In genomic region chr16:57251589-57252421, GRCm38 (mm10) we compare ENCODE assay signal across 12 mouse cellular contexts. TPM values are rescaled to one million over a fixed set of nuclear protein-coding genes. Genes with fewer than 3 reads are reported as not detected.
A peak's percentile ranks its signal among the peaks of the same experiment; 100 is the strongest.
DNase-seq lines count a peak whose midpoint lies in the region; ATAC-seq lines count a peak whose summit lies in the region.
"Had no signal": no experiment of that assay in that cellular context is flagged by ENCODE, and none has a peak within 500 bp of the region (broad histone marks: within the 10 kb centered on the region; RNA-seq: fewer than 3 reads in every experiment).

No protein-coding gene starts in this region.

- H3K9ac ChIP-seq in forebrain, embryonic 16.5 days (replicated peaks; ENCODE audit: low read depth, low read length), result no peak overlapping the region
- H3K9ac ChIP-seq: embryonic facial prominence, embryonic 13.5 days; midbrain, embryonic 15.5 days had no signal

- H3K27ac ChIP-seq in forebrain, embryonic 16.5 days (ENCODE audit: low read length), result no peak overlapping the region
- H3K27ac ChIP-seq: embryonic facial prominence, embryonic 13.5 days; hindbrain, embryonic 10.5 days; midbrain, embryonic 15.5 days had no signal

- no peak overlapping the region for H3K4me3 ChIP-seq in forebrain, embryonic 16.5 days (replicated peaks; ENCODE audit: low read length)
- H3K4me3 ChIP-seq: embryonic facial prominence, embryonic 13.5 days; hindbrain, embryonic 10.5 days; midbrain, embryonic 15.5 days had no signal

- 49% methylated on average over 7 of the region's 7 CpGs for whole genome bisulfite sequencing in forebrain, embryonic 16.5 days

- no peaks in the 10 kb centered on the region for H3K9me3 ChIP-seq in forebrain, embryonic 16.5 days (ENCODE audit: control insufficient read depth, low read length)
- H3K9me3 ChIP-seq: embryonic facial prominence, embryonic 13.5 days; midbrain, embryonic 15.5 days had no signal

- H3K36me3 ChIP-seq in forebrain, embryonic 16.5 days (ENCODE audit: control insufficient read depth, insufficient read depth), result no peaks in the 10 kb centered on the region
- H3K36me3 ChIP-seq: embryonic facial prominence, embryonic 13.5 days; hindbrain, embryonic 10.5 days; midbrain, embryonic 15.5 days had no signal

- no peak overlapping the region for H3K4me2 ChIP-seq in forebrain, embryonic 16.5 days (ENCODE audit: low read length)
- H3K4me2 ChIP-seq: embryonic facial prominence, embryonic 13.5 days; midbrain, embryonic 15.5 days had no signal

- H3K4me1 ChIP-seq in forebrain, embryonic 16.5 days (replicated peaks; ENCODE audit: control insufficient read depth, insufficient read depth, low read length), result no peaks in the 10 kb centered on the region
- H3K4me1 ChIP-seq: embryonic facial prominence, embryonic 13.5 days; midbrain, embryonic 15.5 days had no signal

- no peaks in the 10 kb centered on the region for H3K27me3 ChIP-seq in forebrain, embryonic 16.5 days (replicated peaks; ENCODE audit: control insufficient read depth, insufficient read depth, low read length)
- H3K27me3 ChIP-seq: embryonic facial prominence, embryonic 13.5 days; midbrain, embryonic 15.5 days had no signal

- no peak for ATAC-seq in forebrain, embryonic 16.5 days
- ATAC-seq: midbrain, embryonic 15.5 days had no signal

- DNase-seq in gastrocnemius, adult 18-20 months (ENCODE audit: low spot score), result peak; percentile 28
- DNase-seq in gastrocnemius, postnatal 4 days (ENCODE audit: low spot score in 2 of 2), result no peak
- peak; percentile 23 for DNase-seq in 3134 (ENCODE audit: extremely low read depth, insufficient read length, low spot score)
- DNase-seq in forelimb bud, embryonic 11.5 days (ENCODE audit: low read depth, low spot score), result peak; percentile 12
- peak; percentile 67 for DNase-seq in kidney, postnatal 10 days
- no peak for DNase-seq in cerebellum, postnatal 4 days (ENCODE audit: low spot score in 2 of 2)
- DNase-seq in left cerebral cortex, adult 9 months (ENCODE audit: low spot score in 2 of 2), result no peak
- DNase-seq: right cerebral cortex, postnatal 14 days had no signal

RNA-seq across cellular contexts. Expression of gene Tbc1d23, which starts 20.5 kb away (rescaled TPM):
- 10 to 100 TPM; 16.6 to 19.6 TPM for total RNA-seq in gastrocnemius, adult 18-20 months (2021)
- total RNA-seq in gastrocnemius, postnatal 4 days (2021), result 10 to 100 TPM; 38.6 to 44.3 TPM
- 37.7 and 41.1 TPM in 2 replicates for polyA plus RNA-seq in forebrain, embryonic 16.5 days (2015; fragmentation: Nextera tagmentation; extraction: Ambion mirVana)

RNA-seq across cellular contexts. Expression of gene Tmem30c, which starts 40.9 kb away (rescaled TPM):
- total RNA-seq in gastrocnemius, adult 18-20 months (2021), result not detected
- total RNA-seq in gastrocnemius, postnatal 4 days (2021), result not detected
- 0.09 and 0.52 TPM in 2 replicates for polyA plus RNA-seq in forebrain, embryonic 16.5 days (2015; fragmentation: Nextera tagmentation; extraction: Ambion mirVana)

Comparison
In these comparisons a context has a peak if more than half of its experiments do, and no peak if none do; other contexts are left out.
1. DNase-seq: peak in gastrocnemius, adult 18-20 months (single experiment), 3134 (single experiment), forelimb bud, embryonic 11.5 days (single experiment) and kidney, postnatal 10 days (single experiment); none in gastrocnemius, postnatal 4 days (0 of 2), cerebellum, postnatal 4 days (0 of 2) and left cerebral cortex, adult 9 months (0 of 2).